In the genomic region with DNA sequence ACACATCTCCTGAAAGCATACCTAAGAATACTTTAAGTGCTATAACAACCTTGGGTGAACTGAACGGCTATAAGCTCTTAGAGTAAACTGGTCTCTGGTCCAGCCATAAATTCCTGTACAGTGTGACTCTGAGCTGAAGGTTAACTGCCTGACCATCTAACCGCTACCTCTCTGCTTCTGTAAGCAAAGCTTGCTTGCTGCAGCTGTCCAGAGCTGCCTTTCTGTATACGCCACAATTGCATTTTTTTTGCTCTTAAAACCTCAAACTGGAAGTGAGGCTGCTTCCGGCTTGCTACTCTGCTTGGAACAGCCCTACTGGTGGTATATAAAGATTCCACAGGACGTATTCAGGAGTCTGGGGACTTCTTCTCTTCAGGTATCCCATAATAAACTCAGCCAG, we compare ENCODE assay signal across 9 mouse cellular contexts. TPM values are rescaled to one million over a fixed set of nuclear protein-coding genes. Genes with fewer than 3 reads are reported as not detected.
A peak's percentile ranks its signal among the peaks of the same experiment; 100 is the strongest.
DNase-seq lines count a peak whose midpoint lies in the region; ATAC-seq and TF ChIP-seq lines count a peak whose summit lies in the region.
"Had no signal": no experiment of that assay in that cellular context is flagged by ENCODE, and none has a peak within 500 bp of the region (broad histone marks: within the 10 kb centered on the region; RNA-seq: fewer than 3 reads in every experiment).

No protein-coding gene starts in this region.

- DNase-seq in gastrocnemius, adult 2 months, result no peak
- no peak for DNase-seq in gastrocnemius, postnatal 36 days
- DNase-seq in lung, embryonic 14.5 days, result no peak
- DNase-seq in lung, postnatal 10 days, result no peak
- DNase-seq in stomach, postnatal 0 days (ENCODE audit: low spot score), result no peak
- DNase-seq in MN1 (ENCODE audit: low spot score), result no peak

- no peak overlapping the region for H3K9ac ChIP-seq in lung, embryonic 14.5 days
- H3K9ac ChIP-seq in stomach, postnatal 0 days (ENCODE audit: low read length), result no peak overlapping the region
- H3K9ac ChIP-seq in forebrain, embryonic 16.5 days (replicated peaks; ENCODE audit: low read depth, low read length), result no peak overlapping the region

- H3K36me3 ChIP-seq in lung, embryonic 14.5 days (ENCODE audit: insufficient read depth), result peaks cover 42% of the 10 kb centered on the region
- peaks cover 4% of the 10 kb centered on the region for H3K36me3 ChIP-seq in stomach, postnatal 0 days (ENCODE audit: control insufficient read depth, insufficient read depth, low read length)
- 0 out of 2 replicates have a peak, but pooled peaks cover 4% of the 10 kb centered on the region for H3K36me3 ChIP-seq in forebrain, embryonic 16.5 days (ENCODE audit: control insufficient read depth, insufficient read depth)

- no peaks in the 10 kb centered on the region for H3K27me3 ChIP-seq in lung, embryonic 14.5 days (ENCODE audit: insufficient read depth, low read length)
- H3K27me3 ChIP-seq in stomach, postnatal 0 days (ENCODE audit: control insufficient read depth, insufficient read depth, low read length), result no peaks in the 10 kb centered on the region
- no peaks in the 10 kb centered on the region for H3K27me3 ChIP-seq in forebrain, embryonic 16.5 days (replicated peaks; ENCODE audit: control insufficient read depth, insufficient read depth, low read length)

- no peaks in the 10 kb centered on the region for H3K9me3 ChIP-seq in lung, embryonic 14.5 days (ENCODE audit: low read depth, low read length)
- no peaks in the 10 kb centered on the region for H3K9me3 ChIP-seq in stomach, postnatal 0 days (ENCODE audit: control insufficient read depth, low read length)
- H3K9me3 ChIP-seq in forebrain, embryonic 16.5 days (ENCODE audit: control insufficient read depth, low read length), result no peaks in the 10 kb centered on the region

- no peak overlapping the region for H3K4me3 ChIP-seq in gastrocnemius, adult 2 months
- no peak overlapping the region for H3K4me3 ChIP-seq in lung, embryonic 14.5 days (ENCODE audit: low read depth, low read length)
- H3K4me3 ChIP-seq in stomach, postnatal 0 days (ENCODE audit: low read depth, low read length), result no peak overlapping the region
- H3K4me3 ChIP-seq in forebrain, embryonic 16.5 days (replicated peaks; ENCODE audit: low read length), result no peak overlapping the region

- TF ChIP-seq EP300 in stomach, postnatal 0 days (optimal IDR thresholded peaks at IDR 0.05), result no peak

- H3K4me1 ChIP-seq in lung, embryonic 14.5 days (ENCODE audit: insufficient read depth), result peaks cover 13% of the 10 kb centered on the region; the same call in 1 of the 2 replicates
- H3K4me1 ChIP-seq in stomach, postnatal 0 days (replicated peaks; ENCODE audit: control insufficient read depth, insufficient read depth), result peaks cover 2% of the 10 kb centered on the region
- H3K4me1 ChIP-seq in forebrain, embryonic 16.5 days (replicated peaks; ENCODE audit: control insufficient read depth, insufficient read depth, low read length), result peaks cover 33% of the 10 kb centered on the region

- peak overlapping the region; percentile 71; the same call in 1 of the 2 replicates for H3K4me2 ChIP-seq in lung, embryonic 14.5 days
- H3K4me2 ChIP-seq in stomach, postnatal 0 days (replicated peaks; ENCODE audit: low read depth), result no peak overlapping the region
- H3K4me2 ChIP-seq in forebrain, embryonic 16.5 days (ENCODE audit: low read length), result no peak overlapping the region

- no peak for ATAC-seq in lung, embryonic 14.5 days (ENCODE audit: insufficient read depth)
- ATAC-seq in inflammation-experienced regulatory T-cells, adult 6 months, result peak; percentile 15
- no peak for ATAC-seq in stomach, postnatal 0 days (ENCODE audit: low FRiP score, low TSS enrichment)
- no peak for ATAC-seq in forebrain, embryonic 16.5 days

- H3K27ac ChIP-seq in gastrocnemius, adult 2 months, result peak overlapping the region; percentile 95
- peak overlapping the region; percentile 85; the same call in 1 of the 2 replicates for H3K27ac ChIP-seq in lung, embryonic 14.5 days (ENCODE audit: low read depth)
- peak overlapping the region; percentile 85 for H3K27ac ChIP-seq in stomach, postnatal 0 days (replicated peaks)
- no peak overlapping the region for H3K27ac ChIP-seq in forebrain, embryonic 16.5 days (ENCODE audit: low read length)

- intact Hi-C loops in gastrocnemius, adult 2 months (cut with DNase I), result loop anchor here (1.0 to 10.0 kb wide), 4 partner anchors 35 to 208 kb away; a partner anchor contains a TSS
- intact Hi-C loops in gastrocnemius, postnatal 36 days (cut with DNase I), result loop anchor here (2.0 kb wide), 1 partner anchor 54 kb away; no protein-coding TSS in a partner anchor

- TF ChIP-seq CTCF in gastrocnemius, adult 2 months (IDR thresholded peaks at IDR 0.05), result no peak
- no peak for TF ChIP-seq CTCF in lung, embryonic 14.5 days (IDR thresholded peaks at IDR 0.05; ENCODE audit: low read depth)
- no peak for TF ChIP-seq CTCF in stomach, postnatal 0 days (IDR thresholded peaks at IDR 0.05; ENCODE audit: low read depth)

- 68% methylated on average over 5 of the region's 5 CpGs for WGBS in lung, embryonic 14.5 days
- 65% methylated on average over 5 of the region's 5 CpGs for WGBS in stomach, postnatal 0 days
- 89% methylated on average over 5 of the region's 5 CpGs for WGBS in forebrain, embryonic 16.5 days

RNA-seq across cellular contexts. Expression of a gene that starts 0.8 kb away (rescaled TPM):
- total RNA-seq in gastrocnemius, adult 2 months (2021), result 1 to 10 TPM; 1.9 to 2.0 TPM
- 1 to 10 TPM; 1.7 to 2.4 TPM for total RNA-seq in gastrocnemius, postnatal 36 days (2021)
- polyA plus RNA-seq in lung, embryonic 14.5 days (2014; fragmentation: Nextera tagmentation; extraction: Ambion mirVana), result 3.7 and 5.9 TPM in 2 replicates
- polyA plus RNA-seq in inflammation-experienced regulatory T-cells, adult 6 months (2017; shearing (Covaris generic)), result 1 to 10 TPM; 4.6 to 7.2 (median 5.9) TPM
- polyA plus RNA-seq in stomach, postnatal 0 days (2015; fragmentation: Nextera tagmentation; extraction: Ambion mirVana), result 3.0 and 3.6 TPM in 2 replicates
- polyA plus RNA-seq in forebrain, embryonic 16.5 days (2015; fragmentation: Nextera tagmentation; extraction: Ambion mirVana), result 46.2 and 64.8 TPM in 2 replicates

RNA-seq across cellular contexts. Expression of a gene that starts 2.9 kb away (rescaled TPM):
- total RNA-seq in gastrocnemius, adult 2 months (2021), result 1 to 10 TPM; 7.0 to 7.8 TPM
- total RNA-seq in gastrocnemius, postnatal 36 days (2021), result 1 to 10 TPM; 5.5 to 8.7 TPM
- polyA plus RNA-seq in lung, embryonic 14.5 days (2014; fragmentation: Nextera tagmentation; extraction: Ambion mirVana), result 3.0 and 4.5 TPM in 2 replicates
- 1 to 10 TPM; 1.7 to 3.3 (median 1.9) TPM for polyA plus RNA-seq in inflammation-experienced regulatory T-cells, adult 6 months (2017; shearing (Covaris generic))
- 7.4 and 7.5 TPM in 2 replicates for polyA plus RNA-seq in stomach, postnatal 0 days (2015; fragmentation: Nextera tagmentation; extraction: Ambion mirVana)
- polyA plus RNA-seq in forebrain, embryonic 16.5 days (2015; fragmentation: Nextera tagmentation; extraction: Ambion mirVana), result 9.5 and 10.7 TPM in 2 replicates

RNA-seq across cellular contexts. Expression of a gene that starts 8.9 kb away (rescaled TPM):
- 10 to 100 TPM; 83.8 to 94.7 TPM for total RNA-seq in gastrocnemius, adult 2 months (2021)
- total RNA-seq in gastrocnemius, postnatal 36 days (2021), result 10 to 100 TPM; 67.7 to 83.0 TPM
- polyA plus RNA-seq in lung, embryonic 14.5 days (2014; fragmentation: Nextera tagmentation; extraction: Ambion mirVana), result 529 and 569 TPM in 2 replicates
- polyA plus RNA-seq in inflammation-experienced regulatory T-cells, adult 6 months (2017; shearing (Covaris generic)), result 100 to 1,000 TPM; 194 to 276 (median 261) TPM
- 143 and 145 TPM in 2 replicates for polyA plus RNA-seq in stomach, postnatal 0 days (2015; fragmentation: Nextera tagmentation; extraction: Ambion mirVana)
- 466 and 471 TPM in 2 replicates for polyA plus RNA-seq in forebrain, embryonic 16.5 days (2015; fragmentation: Nextera tagmentation; extraction: Ambion mirVana)

RNA-seq across cellular contexts. Expression of a gene that starts 12.0 kb away (rescaled TPM):
- total RNA-seq in gastrocnemius, adult 2 months (2021), result not detected
- total RNA-seq in gastrocnemius, postnatal 36 days (2021), result not detected
- 0.37 and 0.70 TPM in 2 replicates for polyA plus RNA-seq in lung, embryonic 14.5 days (2014; fragmentation: Nextera tagmentation; extraction: Ambion mirVana)
- under 1 TPM in 2 of 3 experiments, not detected in 1; 0.67 to 0.68 TPM for polyA plus RNA-seq in inflammation-experienced regulatory T-cells, adult 6 months (2017; shearing (Covaris generic))
- 0.27 and 0.33 TPM in 2 replicates for polyA plus RNA-seq in stomach, postnatal 0 days (2015; fragmentation: Nextera tagmentation; extraction: Ambion mirVana)
- polyA plus RNA-seq in forebrain, embryonic 16.5 days (2015; fragmentation: Nextera tagmentation; extraction: Ambion mirVana), result 0.62 TPM in 1 of 2 replicates, not detected in the other
- polyA plus RNA-seq: liver, adult 2 months had no signal

RNA-seq across cellular contexts. Expression of a gene that starts 27.5 kb away (rescaled TPM):
- under 1 TPM in 1 of 2 experiments, not detected in 1; 0.41 TPM for total RNA-seq in gastrocnemius, adult 2 months (2021)
- under 1 TPM; 0.36 to 0.62 TPM for total RNA-seq in gastrocnemius, postnatal 36 days (2021)
- polyA plus RNA-seq in lung, embryonic 14.5 days (2014; fragmentation: Nextera tagmentation; extraction: Ambion mirVana), result 0.26 TPM in 1 of 2 replicates, not detected in the other
- 100 to 1,000 TPM in 1 of 3 experiments, 10 to 100 TPM in 2; 34.4 to 113 (median 95.2) TPM for polyA plus RNA-seq in inflammation-experienced regulatory T-cells, adult 6 months (2017; shearing (Covaris generic))
- 0.11 and 0.16 TPM in 2 replicates for polyA plus RNA-seq in stomach, postnatal 0 days (2015; fragmentation: Nextera tagmentation; extraction: Ambion mirVana)
- 0.24 and 0.35 TPM in 2 replicates for polyA plus RNA-seq in forebrain, embryonic 16.5 days (2015; fragmentation: Nextera tagmentation; extraction: Ambion mirVana)
- total RNA-seq: liver, adult 2 months had no signal
- polyA plus RNA-seq: liver, adult 2 months had no signal
